Mouse (Mus musculus): ENCODE data around the gene Krtap4-7.
"Not testable (repeated sequence)": the region's sequence is repeated elsewhere in the genome, so short reads cannot be mapped to it uniquely, and the experiment has no call there.

Krtap4-7 gene

GRCm38 (mm10) chr11:99643635-99644139 is at the start of gene Krtap4-7:
TSS of gene Krtap4-7 (minus strand) at chr11:99644089.
- not testable (repeated sequence) for DNase-seq (ENCODE audit: low spot score in 2 of 2)

- DNase-seq (ENCODE audit: low spot score in 2 of 2), result no peak
These were observed 46.6 kb upstream of the Krtap4-7 start, which contains the start of gene Gm14190 for GRCm38 (mm10) chr11:99690463-99690862. TSS of gene Gm14190 (minus strand) at chr11:99690740.

DNA sequence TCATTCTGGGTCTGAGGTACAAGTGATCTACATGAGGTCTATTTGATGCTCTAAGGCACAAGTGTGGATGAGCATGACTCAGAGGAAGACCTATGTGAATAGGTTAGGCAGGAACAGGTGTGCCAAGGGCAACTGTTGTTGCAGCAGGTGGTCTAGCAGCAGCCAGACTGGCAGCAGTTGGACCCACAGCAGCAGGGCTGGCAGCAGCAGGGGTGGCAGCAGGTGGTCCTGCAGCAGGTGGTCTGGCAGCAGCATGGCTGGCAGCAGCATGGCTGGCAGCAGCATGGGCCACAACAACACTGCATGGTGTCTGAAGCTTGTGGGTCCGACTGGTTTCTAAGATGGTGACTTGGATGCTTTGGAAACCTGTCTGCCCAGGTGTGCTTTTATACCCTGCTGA is 41.3 kb upstream of the Krtap4-7 start:
- not testable (repeated sequence) for DNase-seq (ENCODE audit: low spot score in 2 of 2)

DNA sequence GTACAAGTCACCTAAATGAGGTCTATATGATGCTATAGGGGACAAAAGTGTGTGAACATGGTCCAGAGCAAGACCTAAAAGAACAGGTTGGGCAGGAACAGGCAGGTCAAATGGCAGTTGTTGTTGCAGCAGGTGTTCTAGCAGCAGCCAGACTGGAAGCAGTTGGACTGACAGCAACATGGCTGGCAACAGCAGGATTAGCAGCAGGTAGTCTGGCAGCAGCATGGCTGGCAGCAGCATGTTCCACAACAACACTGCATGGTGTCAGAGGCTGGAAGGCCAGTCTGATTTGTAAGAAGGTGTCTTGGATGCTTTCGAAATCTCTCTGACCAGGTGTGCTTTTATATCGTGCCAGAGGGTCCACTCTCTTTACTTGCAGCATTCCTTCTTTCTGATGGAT is 39.6 kb upstream of the Krtap4-7 start:
- DNase-seq (ENCODE audit: low spot score in 2 of 2), result no peak

DNA sequence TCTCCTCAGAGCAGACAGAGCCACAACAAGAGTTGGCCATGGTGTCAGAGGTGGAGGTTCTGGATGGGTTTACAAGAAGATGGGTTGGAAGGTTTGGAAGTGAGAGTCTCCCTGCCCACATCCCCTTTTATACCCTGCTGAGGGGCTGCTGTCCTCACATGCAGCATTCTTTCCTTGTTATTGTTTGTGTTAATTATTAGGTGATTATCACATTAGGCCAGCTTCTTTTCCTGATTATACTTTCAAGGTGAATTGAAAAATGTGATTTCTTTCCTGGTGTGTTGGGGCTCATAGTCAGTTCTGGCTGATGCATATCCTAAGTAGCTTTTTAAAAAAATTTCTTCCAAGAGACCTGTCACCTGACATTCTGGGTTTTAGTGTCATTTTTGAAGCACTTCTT is 22.0 kb upstream of the Krtap4-7 start, which contains the start of gene Krtap4-6:
Gene Krtap4-6, minus strand, starts transcription at position 101 of the 400 bp plus-strand sequence.
- no peak for DNase-seq (ENCODE audit: low spot score in 2 of 2)

- DNase-seq (ENCODE audit: low spot score in 2 of 2), result no peak
These were observed 18.9 kb upstream of the Krtap4-7 start for GRCm38 (mm10) chr11:99662802-99663201.

GRCm38 (mm10) chr11:99659256-99659655 is 15.4 kb upstream of the Krtap4-7 start:
- DNase-seq (ENCODE audit: low spot score in 2 of 2), result no peak

GRCm38 (mm10) chr11:99658467-99659010 is 14.7 kb upstream of the Krtap4-7 start, which contains the start of gene Gm11563:
TSS of gene Gm11563 (minus strand) at chr11:99658960.
- DNase-seq (ENCODE audit: low spot score in 2 of 2), result not testable (repeated sequence)

DNA sequence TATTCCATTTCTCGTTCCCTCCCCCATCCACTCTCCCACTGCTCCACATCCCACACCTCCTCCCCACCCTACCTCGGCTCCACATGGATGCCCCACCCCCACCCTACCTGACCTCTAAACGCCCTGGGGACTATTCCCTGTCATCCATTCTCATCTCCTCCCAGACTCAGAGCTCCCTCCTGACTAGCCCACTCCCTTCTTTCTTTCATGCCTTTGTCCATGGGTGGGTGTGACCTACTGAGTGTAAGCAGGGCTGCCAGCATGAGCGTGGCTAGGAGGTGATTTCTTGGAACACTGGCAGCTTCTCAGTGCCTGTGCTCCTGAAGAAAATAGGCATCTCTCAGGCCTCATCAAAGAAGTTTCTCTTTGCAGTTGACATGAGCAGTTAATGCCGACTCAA is 13.2 kb upstream of the Krtap4-7 start:
- no peak for DNase-seq (ENCODE audit: low spot score in 2 of 2)

DNA sequence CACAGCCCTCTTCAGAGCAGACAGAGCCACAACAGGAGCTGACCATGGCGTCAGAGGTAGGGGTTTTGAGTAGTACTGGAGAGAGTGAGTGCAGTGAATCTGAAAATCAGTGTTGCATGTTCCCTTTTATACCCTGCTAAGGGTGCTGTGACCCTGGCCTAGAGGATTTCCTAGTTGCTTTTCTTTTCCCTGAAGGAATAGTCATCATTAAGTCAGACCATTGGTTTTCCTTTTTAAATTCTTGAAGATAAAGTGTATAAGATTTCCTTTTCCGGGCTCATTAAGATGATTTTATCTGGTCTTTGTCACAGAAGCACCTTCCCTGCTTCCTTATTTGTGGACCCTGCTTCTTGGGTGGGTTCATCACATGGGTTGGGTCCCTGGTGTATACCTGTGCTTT is 6.2 kb upstream of the Krtap4-7 start, which contains the start of gene Gm11555:
Gene Gm11555, minus strand, starts transcription at position 101 of the 400 bp plus-strand sequence.
- no peak for DNase-seq (ENCODE audit: low spot score in 2 of 2)

DNA sequence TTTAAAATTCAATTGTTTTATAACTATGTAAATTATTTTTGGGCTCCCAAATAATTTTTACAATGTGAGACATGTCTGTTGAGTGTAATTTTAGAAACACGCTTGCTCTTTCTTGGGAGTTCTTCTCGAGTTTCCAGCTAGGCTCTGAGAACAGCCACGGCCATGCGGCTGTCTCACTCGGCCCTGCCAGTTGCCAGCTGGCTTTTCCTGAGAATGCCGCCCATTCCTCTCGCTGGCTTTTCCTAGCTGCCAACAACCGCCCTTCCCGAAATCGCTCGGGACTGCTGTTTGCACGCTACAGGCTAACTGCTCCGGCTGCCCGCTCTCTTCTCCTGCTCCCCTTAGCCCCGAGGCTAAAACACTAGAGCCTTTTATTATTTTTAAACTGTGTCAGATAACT is 2.6 kb upstream of the Krtap4-7 start:
- no peak for DNase-seq (ENCODE audit: low spot score in 2 of 2)

DNA sequence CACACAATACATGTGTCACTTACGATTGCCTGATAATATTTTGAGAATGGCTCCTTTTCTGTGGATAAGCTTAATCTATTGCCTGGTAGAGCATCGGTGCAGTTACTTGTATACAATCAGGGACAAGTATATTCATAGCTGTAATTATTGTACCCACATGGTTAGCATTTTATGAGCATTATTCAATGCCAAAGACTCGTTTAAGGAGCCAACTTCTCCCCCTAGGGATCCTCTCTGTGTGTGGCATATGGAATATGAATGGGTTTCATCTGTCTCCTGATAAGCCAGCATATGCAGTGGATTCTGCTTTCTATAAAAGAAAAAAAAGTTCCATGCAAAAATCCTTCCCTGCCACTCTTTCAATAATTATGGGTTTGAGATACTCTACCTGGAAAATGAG is 462 bp upstream of the Krtap4-7 start:
- no peak for DNase-seq (ENCODE audit: low spot score in 2 of 2)

GRCm38 (mm10) chr11:99640926-99641325 is 3.0 kb downstream of the Krtap4-7 start:
- DNase-seq (ENCODE audit: low spot score in 2 of 2), result no peak

GRCm38 (mm10) chr11:99637086-99637485 is 6.8 kb downstream of the Krtap4-7 start:
- no peak for DNase-seq (ENCODE audit: low spot score in 2 of 2)

DNA sequence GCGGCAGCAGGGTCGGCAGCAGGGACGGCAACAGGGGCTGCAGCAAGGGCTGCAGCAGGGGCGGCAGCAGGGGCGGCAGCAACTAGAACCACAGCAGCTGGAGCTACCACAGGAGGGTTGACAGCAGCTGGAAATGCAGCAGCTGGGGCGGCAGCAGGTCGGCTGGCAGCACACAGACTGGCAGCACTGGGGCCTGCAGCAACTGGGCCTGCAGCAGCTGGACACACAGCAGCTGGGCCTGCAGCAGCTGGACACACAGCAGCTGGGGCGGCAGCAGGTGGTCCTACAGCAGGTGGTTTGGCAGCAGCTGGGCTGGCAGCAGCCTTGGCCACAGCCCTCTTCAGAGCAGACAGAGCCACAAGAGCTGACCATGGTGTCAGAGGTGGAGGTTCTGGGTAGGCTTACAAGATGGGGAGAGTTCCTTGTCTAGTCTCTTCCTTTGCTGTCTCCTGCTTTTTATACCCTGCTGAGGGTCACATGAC is 9.2 kb downstream of the Krtap4-7 start, which contains the start of gene Krtap4-2:
Gene Krtap4-2, minus strand, starts transcription at position 432 of the 482 bp plus-strand sequence.
- DNase-seq (ENCODE audit: low spot score in 2 of 2), result no peak

DNA sequence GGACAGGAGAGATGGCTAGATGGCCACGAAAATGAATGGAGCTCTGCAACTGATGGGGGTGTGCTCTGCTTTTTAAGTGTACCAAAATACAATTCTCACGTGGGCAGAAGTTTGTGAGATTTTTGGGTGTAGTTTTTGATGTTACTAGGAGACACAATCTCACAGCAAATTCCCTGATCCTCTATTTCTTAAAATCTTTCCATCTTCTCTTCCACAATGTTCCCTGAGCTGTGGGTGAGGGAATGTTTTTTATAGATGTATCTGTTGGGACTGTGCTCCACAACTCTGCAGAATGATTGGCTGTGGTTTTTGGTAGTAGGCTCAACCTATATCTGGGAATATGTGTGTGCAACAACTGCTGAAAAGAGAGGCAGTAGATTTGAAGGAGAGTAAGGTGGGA is 10.6 kb downstream of the Krtap4-7 start:
- DNase-seq (ENCODE audit: low spot score in 2 of 2), result no peak

GRCm38 (mm10) chr11:99630890-99631289 is 13.0 kb downstream of the Krtap4-7 start:
- no peak for DNase-seq (ENCODE audit: low spot score in 2 of 2)

DNA sequence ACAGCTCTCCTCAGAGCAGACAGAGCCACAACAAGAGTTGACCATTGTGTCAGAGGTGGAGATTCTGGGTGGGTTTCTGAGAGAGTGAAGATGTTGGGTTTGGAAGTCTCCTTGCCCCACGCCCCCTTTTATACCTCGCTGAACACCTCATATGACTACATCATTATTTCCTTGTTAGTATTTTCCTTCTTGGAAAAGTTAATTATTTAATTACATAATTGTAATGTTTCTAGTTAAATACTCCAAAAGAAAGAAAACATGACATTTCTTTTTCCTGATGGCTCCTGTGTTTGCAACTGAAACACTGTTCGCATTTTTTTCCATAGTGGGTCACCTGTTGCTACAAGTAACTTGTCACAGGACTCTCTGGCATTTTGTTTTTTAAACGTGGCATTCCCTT is 15.8 kb downstream of the Krtap4-7 start, which contains the start of gene Krtap4-1:
Gene Krtap4-1, minus strand, starts transcription at position 101 of the 400 bp plus-strand sequence.
- DNase-seq (ENCODE audit: low spot score in 2 of 2), result no peak

- no peak for DNase-seq (ENCODE audit: low spot score in 2 of 2)
These were observed 23.6 kb downstream of the Krtap4-7 start, which contains the start of gene Gm11562 for GRCm38 (mm10) chr11:99620335-99620734. TSS of gene Gm11562 (minus strand) at chr11:99620435.

GRCm38 (mm10) chr11:99614796-99615363 is 29.0 kb downstream of the Krtap4-7 start, which contains the start of gene Krtap2-4:
TSS of gene Krtap2-4 (minus strand) at chr11:99614846.
- no peak for DNase-seq (ENCODE audit: low spot score in 2 of 2)

- DNase-seq (ENCODE audit: low spot score in 2 of 2), result not testable (repeated sequence)
These were observed 33.8 kb downstream of the Krtap4-7 start, which contains the start of gene Gm11937 for GRCm38 (mm10) chr11:99610089-99610488. TSS of gene Gm11937 (minus strand) at chr11:99610189.

DNA sequence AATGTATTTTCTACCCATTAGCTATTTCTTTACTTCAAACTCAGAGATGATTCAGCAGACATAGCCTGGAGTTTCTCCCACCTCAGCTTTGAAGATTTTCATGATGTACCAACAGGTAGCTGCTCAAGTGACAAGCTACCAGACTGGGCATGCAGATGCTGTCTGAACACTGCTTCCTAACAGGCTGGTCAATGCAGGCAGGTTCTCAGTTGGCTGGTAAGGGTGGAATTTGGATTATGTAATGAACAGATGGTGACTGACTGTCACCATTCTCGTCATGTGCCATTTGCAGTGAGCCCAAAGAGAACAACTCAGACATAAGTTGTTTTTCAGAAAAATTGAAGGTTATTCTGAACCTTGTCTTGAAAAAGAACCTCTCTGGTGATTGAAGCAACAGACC is 34.8 kb downstream of the Krtap4-7 start:
- DNase-seq (ENCODE audit: low spot score in 2 of 2), result no peak

DNA sequence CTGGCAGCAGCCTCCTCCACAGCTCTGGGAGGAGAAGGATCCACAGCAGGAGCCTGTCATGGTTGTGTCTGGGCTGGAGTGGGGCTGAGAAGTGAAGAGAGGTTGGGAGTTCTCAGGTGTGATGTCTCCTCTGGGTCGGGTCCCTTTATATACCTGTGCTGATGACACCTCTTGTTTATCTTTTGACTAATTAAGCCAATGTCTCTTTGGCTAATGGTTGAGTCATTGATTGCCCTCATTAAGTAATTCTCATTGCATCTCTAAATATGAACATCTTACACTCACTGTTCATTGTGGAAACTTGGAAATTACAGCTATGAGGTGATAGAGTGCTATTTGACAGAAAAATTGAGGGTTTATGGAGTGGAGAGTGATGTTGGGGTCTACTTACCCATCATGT is 40.7 kb downstream of the Krtap4-7 start, which contains the start of gene Gm11938:
Gene Gm11938, minus strand, starts transcription at position 101 of the 400 bp plus-strand sequence.
- DNase-seq (ENCODE audit: low spot score in 2 of 2), result not testable (repeated sequence)
